Mouse (Mus musculus) kidney, adult 9 months (tissue): ENCODE measurements around the gene Ccdc40.
"Not testable (repeated sequence)": the region's sequence is repeated elsewhere in the genome, so short reads cannot be mapped to it uniquely, and the experiment has no call there.

ENCODE experiments used
- DNase-seq: peaks from one replicate; pipeline ENCODE4 v3.0.0; 2022

Gene Ccdc40

GRCm38 (mm10) chr11:119237568-119238304 lies 9.4 kb downstream of the Ccdc40 start:
- no peak for DNase-seq

- DNase-seq = peak; percentile 44
Measured at GRCm38 (mm10) chr11:119238305-119238721, 9.9 kb downstream of the Ccdc40 start.

DNA sequence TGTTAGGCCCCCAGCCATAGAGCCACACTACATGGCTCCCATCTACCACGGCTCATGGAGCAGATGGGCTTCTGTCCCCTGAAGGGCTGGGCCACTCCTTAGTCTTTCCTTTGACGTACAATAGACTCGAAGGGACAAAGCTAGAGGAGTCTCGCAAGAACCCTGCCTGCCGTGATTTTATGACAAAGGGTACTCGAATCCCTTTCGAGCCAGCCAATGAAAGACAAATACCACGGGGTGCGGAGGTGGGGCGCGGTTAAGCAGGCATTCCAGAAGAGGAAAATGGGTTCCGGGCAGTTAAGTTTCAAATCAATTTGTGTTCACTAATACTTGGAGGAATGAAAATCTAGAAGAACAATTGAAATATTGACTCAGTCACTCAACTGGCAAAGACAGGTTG lies 11.1 kb downstream of the Ccdc40 start:
- DNase-seq = no peak

- DNase-seq = not testable (repeated sequence)
Measured at GRCm38 (mm10) chr11:119245543-119245942, 17.2 kb downstream of the Ccdc40 start.

DNA sequence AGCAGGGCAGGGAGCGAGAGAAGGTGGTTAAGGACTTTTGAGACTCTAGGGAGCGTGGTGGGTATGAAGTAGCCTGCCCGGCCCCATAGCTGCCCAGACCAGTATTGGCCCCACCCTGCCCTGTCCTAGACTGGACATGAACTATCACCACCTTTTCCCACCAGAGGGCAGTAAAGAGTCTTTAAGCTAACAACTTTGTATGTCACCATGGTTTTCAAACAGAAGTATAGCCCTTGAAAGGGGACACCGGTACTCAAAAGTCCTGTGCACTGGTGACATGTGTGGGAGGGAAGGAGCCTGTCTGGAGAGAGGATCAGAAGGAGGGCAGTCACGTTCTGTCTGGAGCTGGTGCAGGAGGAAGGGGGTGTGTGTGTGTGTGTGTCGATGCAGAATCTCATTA lies 20.6 kb downstream of the Ccdc40 start:
- peak; percentile 83 for DNase-seq

- no peak for DNase-seq
Measured at GRCm38 (mm10) chr11:119250998-119251397, 22.6 kb downstream of the Ccdc40 start.

GRCm38 (mm10) chr11:119252854-119253541 lies 24.6 kb downstream of the Ccdc40 start:
- no peak for DNase-seq

- DNase-seq = peak; percentile 56
Measured at GRCm38 (mm10) chr11:119256557-119256956, 28.2 kb downstream of the Ccdc40 start.

DNA sequence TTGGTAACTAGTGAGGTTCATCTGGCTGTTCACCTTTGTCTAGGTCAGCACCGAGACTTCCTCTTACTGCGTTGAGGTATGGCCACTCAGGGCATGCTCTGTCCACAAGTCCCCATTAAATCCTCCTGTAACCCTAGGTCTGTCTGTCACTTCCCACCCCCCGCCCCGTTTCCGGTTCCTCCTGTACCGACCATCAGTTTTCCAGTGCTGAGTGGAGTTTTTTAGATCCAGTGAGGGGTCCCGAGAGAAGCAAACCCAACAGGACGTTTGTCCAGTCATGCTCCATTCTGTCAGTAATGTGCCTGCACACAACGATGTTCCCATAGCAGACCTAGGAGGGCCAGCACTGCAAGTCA lies 29.8 kb downstream of the Ccdc40 start:
- no peak for DNase-seq

DNA sequence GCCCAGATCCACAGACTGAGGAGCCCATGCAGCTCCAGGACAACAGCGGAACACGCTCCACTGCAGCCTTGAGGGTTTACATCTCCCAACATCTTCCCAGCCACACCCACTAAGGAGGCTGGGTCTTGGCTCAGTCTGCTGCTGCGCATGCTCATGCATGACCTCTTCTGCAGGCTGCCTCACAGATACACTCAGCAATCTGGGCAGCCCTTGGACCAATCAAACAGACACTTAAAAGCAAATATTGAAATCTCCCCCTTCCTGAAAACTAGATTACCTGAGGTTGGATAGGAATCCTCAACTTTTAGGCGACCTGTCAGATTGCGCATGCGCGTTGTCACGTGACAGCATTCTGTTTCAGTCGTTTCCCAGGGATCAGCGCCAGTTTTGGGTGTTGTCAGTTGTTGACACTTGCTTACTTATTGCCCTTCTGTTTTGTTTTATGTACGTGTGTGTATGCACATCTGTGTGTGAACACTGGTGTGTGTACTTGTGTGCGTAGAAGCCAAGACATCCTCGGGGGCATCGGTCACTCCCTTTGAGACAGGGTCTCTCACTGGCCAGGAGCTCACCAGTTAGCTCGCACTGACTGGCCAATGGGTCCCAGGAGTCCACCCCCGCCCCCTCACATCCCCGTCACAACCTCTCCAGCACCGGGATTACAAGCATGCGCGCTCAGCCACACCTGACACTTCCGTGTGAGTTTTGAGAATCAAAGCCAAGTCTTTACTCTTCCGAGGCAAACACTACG lies 30.4 kb downstream of the Ccdc40 start:
- DNase-seq = peak; percentile 79

- no peak for DNase-seq
Measured at GRCm38 (mm10) chr11:119259977-119260376, 31.6 kb downstream of the Ccdc40 start.

- DNase-seq = no peak
Measured at GRCm38 (mm10) chr11:119264413-119264812, 36.0 kb downstream of the Ccdc40 start.

DNA sequence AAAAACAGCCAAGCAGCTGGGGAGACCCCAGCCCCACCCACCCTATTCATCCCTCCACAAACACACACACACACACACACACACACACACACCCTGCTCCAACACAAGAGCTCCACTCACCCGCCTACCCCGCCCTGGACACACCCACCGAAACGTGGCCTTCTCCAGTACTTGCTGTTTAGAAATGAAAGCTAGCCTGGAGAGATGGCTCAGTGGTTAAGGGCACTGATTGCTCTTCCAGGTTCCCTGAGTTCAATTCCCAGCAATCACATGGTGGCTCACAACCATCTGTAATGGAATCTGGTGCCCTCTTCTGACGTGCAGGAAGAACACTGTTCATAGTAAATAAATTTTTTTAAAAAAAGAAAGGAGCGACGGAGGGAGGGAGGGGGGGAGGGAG lies 37.4 kb downstream of the Ccdc40 start:
- no peak for DNase-seq

GRCm38 (mm10) chr11:119267241-119267674 lies 38.9 kb downstream of the Ccdc40 start:
- peak; percentile 85 for DNase-seq

GRCm38 (mm10) chr11:119267768-119268556 lies 39.6 kb downstream of the Ccdc40 start, which contains the start of gene Gaa:
Gene Gaa (plus strand): TSS chr11:119267887.
- peak; percentile 97 for DNase-seq

- DNase-seq = no peak
Measured at GRCm38 (mm10) chr11:119268557-119269195, 40.3 kb downstream of the Ccdc40 start.

DNA sequence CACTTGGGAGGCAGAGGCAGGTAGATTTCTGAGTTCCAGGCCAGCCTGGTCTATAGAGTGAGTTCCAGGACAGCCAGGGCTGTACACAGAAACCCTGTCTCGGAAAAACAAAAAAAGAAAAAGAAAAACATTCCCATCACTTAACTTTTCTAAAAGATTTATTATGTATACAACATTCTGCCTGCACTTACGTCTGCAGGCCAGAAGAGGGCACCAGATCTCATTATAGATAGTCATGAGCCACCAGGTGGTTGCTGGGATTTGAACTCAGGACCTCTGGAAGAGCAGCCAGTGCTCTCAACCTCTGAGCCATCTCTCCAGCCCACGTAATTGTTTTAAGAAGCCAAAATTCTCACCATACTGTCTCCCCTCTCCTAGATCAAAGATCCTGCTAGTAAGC lies 44.1 kb downstream of the Ccdc40 start:
- not testable (repeated sequence) for DNase-seq

DNA sequence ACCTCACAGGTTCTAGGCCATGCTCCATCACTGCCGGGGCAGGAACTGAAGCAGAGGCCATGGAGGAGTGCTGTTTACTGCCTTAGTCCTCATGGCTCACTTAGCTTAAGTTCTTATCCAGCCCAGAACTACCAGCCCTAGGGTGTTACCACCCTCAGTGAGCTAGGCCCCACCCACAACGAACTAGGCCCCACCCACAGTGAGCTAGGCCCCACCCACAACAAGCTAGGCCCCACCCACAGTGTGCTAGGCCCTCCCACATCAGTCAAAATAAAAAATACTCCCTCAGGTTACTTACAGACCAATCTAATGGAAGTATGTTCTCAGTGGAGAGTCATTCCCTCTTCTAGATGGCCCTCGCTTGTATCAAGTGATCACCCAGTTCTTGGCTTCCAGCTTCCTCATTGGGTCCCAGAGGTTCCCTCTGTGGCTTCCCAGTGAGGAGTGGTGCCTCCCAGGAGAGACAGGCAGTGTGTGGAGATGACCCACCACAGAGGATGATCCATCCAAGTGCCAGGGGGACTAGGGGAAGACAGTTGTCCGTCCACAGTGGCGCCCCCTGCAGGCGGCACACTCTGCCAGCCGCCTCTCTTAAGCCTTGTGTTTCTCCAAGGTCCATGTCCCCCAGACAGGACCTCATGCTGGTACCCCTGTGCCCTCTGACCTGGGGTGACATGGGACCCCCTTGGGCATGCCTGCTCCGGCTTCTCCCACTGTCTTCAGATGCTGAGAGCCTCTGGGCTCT lies 45.0 kb downstream of the Ccdc40 start:
- no peak for DNase-seq

DNA sequence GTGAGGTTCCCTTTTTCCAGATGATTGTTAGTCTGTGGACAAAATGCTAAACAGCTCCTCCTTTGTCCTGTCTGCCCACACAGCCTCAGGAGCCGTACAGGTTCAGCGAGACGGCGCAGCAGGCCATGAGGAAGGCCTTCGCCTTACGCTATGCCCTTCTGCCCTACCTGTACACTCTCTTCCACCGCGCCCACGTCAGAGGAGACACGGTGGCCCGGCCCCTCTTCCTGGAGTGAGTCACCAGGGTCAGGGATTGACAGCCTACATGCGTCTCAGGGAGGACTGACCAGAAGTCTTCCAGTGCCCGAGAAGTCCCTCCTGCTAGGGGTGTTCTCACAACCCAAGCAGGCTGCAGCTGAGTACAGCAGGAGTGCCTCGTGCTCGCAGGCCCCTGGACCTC lies 52.7 kb downstream of the Ccdc40 start:
- DNase-seq = no peak

GRCm38 (mm10) chr11:119285791-119286527 lies 57.6 kb downstream of the Ccdc40 start:
- no peak for DNase-seq
